Mouse (Mus musculus): ENCODE measurements around the gene Zcwpw1. TPM values are rescaled to one million over a fixed set of nuclear protein-coding genes. Genes with fewer than 3 reads are reported as not detected.
A peak's percentile ranks its signal among the peaks of the same experiment; 100 is the strongest.

Gene Zcwpw1
- total RNA-seq, 4 experiments from 2014 or later = 0.31 to 0.57 (median 0.54) TPM

GRCm38 (mm10) chr5:137784546-137784945 lies 3.1 kb upstream of the Zcwpw1 start:
- no peak for DNase-seq (ENCODE audit: low spot score)

GRCm38 (mm10) chr5:137785164-137786031 lies 2.2 kb upstream of the Zcwpw1 start:
- DNase-seq (ENCODE audit: low spot score) = no peak

- peak; percentile 98 for DNase-seq (ENCODE audit: low spot score)
Observed at GRCm38 (mm10) chr5:137786109-137786942, 1.3 kb upstream of the Zcwpw1 start.

- no peak for DNase-seq (ENCODE audit: low spot score)
Observed at GRCm38 (mm10) chr5:137788171-137788570, 573 bp downstream of the Zcwpw1 start.

GRCm38 (mm10) chr5:137788946-137789531 lies 1.4 kb downstream of the Zcwpw1 start:
- DNase-seq (ENCODE audit: low spot score) = no peak

GRCm38 (mm10) chr5:137791553-137791952 lies 4.0 kb downstream of the Zcwpw1 start:
- DNase-seq (ENCODE audit: low spot score) = no peak

GRCm38 (mm10) chr5:137796606-137797005 lies 9.0 kb downstream of the Zcwpw1 start:
- no peak for DNase-seq (ENCODE audit: low spot score)

- DNase-seq (ENCODE audit: low spot score) = no peak
Observed at GRCm38 (mm10) chr5:137800917-137801316, 13.3 kb downstream of the Zcwpw1 start.

- DNase-seq (ENCODE audit: low spot score) = no peak
Observed at GRCm38 (mm10) chr5:137806158-137806557, 18.6 kb downstream of the Zcwpw1 start.

GRCm38 (mm10) chr5:137808316-137808715 lies 20.7 kb downstream of the Zcwpw1 start:
- DNase-seq (ENCODE audit: low spot score) = no peak

- DNase-seq (ENCODE audit: low spot score) = no peak
Observed at GRCm38 (mm10) chr5:137817466-137818222, 30.0 kb downstream of the Zcwpw1 start.

GRCm38 (mm10) chr5:137822126-137822525 lies 34.5 kb downstream of the Zcwpw1 start:
- DNase-seq (ENCODE audit: low spot score) = no peak

- DNase-seq (ENCODE audit: low spot score) = no peak
Observed at GRCm38 (mm10) chr5:137822602-137823001, 35.0 kb downstream of the Zcwpw1 start.

- DNase-seq (ENCODE audit: low spot score) = no peak
Observed at GRCm38 (mm10) chr5:137823455-137824045, 36.0 kb downstream of the Zcwpw1 start.

GRCm38 (mm10) chr5:137825030-137825429 lies 37.4 kb downstream of the Zcwpw1 start:
- DNase-seq (ENCODE audit: low spot score) = no peak

GRCm38 (mm10) chr5:137825971-137826370 lies 38.4 kb downstream of the Zcwpw1 start:
- no peak for DNase-seq (ENCODE audit: low spot score)

GRCm38 (mm10) chr5:137826421-137826820 lies 38.8 kb downstream of the Zcwpw1 start:
- no peak for DNase-seq (ENCODE audit: low spot score)

GRCm38 (mm10) chr5:137828694-137829093 lies 41.1 kb downstream of the Zcwpw1 start:
- DNase-seq (ENCODE audit: low spot score) = no peak

GRCm38 (mm10) chr5:137830238-137830637 lies 42.6 kb downstream of the Zcwpw1 start:
- DNase-seq (ENCODE audit: low spot score) = no peak

GRCm38 (mm10) chr5:137831106-137831505 lies 43.5 kb downstream of the Zcwpw1 start:
- no peak for DNase-seq (ENCODE audit: low spot score)

- no peak for DNase-seq (ENCODE audit: low spot score)
Observed at GRCm38 (mm10) chr5:137831506-137831905, 43.9 kb downstream of the Zcwpw1 start.
